Mouse (Mus musculus) bone marrow, adult 2 months (tissue): ENCODE measurements around the gene Rcc1l.

Source experiments
- CTCF ChIP-seq: fragments of 200-500 bp; IDR thresholded peaks from 2 replicates; pipeline ENCODE4 v1.5.1; 2011; ENCODE audit warnings: low read length, control low read depth; ENCODE audit not compliant: control insufficient read depth, insufficient read depth
- POLR2A ChIP-seq: fragments of 200-500 bp; IDR thresholded peaks from 2 replicates; pipeline ENCODE4 v1.6.1; 2011; ENCODE audit warnings: low read depth, mild to moderate bottlenecking, control low read depth, low read length, borderline replicate concordance; ENCODE audit not compliant: control insufficient read depth

DNA sequence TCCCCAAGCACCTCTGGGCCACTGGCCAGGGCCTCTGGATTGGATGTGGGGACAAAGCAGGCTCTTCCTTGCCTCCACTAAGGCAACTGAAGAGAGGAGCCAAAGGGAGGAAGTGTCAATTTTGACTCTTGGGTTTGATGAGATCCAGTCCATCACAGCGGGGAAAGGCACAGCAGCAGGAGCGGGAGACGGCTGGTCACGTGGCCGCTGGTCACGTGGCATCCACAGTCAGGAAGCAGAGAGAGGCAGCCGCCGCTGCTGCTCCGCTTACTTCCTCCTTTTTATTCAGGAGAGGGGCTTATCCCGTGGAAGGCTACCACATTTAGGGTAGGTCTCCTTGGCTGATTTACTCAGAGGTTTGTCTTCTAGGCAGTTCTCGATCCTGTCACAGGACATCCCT lies 34.2 kb downstream of the Rcc1l start:
- TF ChIP-seq CTCF, result no peak
- TF ChIP-seq POLR2A, result no peak
